Mouse (Mus musculus) left cerebral cortex, adult 18-20 months (tissue): ENCODE measurements around the gene Rhox4e. TPM values are rescaled to one million over a fixed set of nuclear protein-coding genes. Genes with fewer than 3 reads are reported as not detected.
"Not testable (repeated sequence)": the region's sequence is repeated elsewhere in the genome, so short reads cannot be mapped to it uniquely, and the experiment has no call there.

Experiments used
- DNase-seq, 2 experiments: peaks; one replicate each; pipeline ENCODE4 v3.0.0; 2021 to 2022; ENCODE audit warnings: low spot score in 2 of 2, mixed read lengths in 1 of 2
- long read RNA-seq, 2 experiments: library from polyadenylated mRNA; stranded (forward); transcript quantifications; one replicate each; pipeline ENCODE4 v2.0.0; 2021
- total RNA-seq, 2 experiments: library from RNA; stranded (reverse); gene quantifications; 2 replicates each; pipeline ENCODE4 v1.2.3; 2021

The Rhox4e gene
- total RNA-seq: not detected
- long read RNA-seq, experiment 1: 0 reads
- long read RNA-seq, experiment 2: 0 reads

DNA sequence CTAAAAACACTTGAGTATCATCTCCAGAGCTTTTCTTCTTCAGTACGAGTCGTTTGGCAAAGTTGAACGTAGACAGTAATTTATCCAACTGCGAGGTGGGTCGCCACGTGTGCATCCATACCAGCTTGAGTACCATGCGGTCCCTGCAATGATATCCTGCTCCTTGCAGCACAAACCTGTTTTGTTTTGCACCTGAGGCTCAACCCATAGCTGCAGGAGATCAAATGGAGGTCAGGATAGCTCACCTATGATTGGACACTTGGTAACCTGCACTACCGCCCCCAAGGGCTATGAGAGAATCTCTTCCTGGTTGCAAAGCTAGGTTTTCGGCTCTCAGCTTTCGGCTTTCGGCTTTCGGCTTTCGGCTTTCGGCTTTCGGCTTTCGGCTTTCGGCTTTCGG, at the start of gene Rhox4e:
Rhox4e (plus strand) TSS at position 301 of the 400 bp plus-strand sequence.
- DNase-seq: not testable (repeated sequence)

GRCm38 (mm10) chrX:37514059-37514458, 43.2 kb upstream of the Rhox4e start, which contains the start of gene Rhox4d:
Gene Rhox4d (plus strand): TSS chrX:37514359.
- not testable (repeated sequence) for DNase-seq

DNA sequence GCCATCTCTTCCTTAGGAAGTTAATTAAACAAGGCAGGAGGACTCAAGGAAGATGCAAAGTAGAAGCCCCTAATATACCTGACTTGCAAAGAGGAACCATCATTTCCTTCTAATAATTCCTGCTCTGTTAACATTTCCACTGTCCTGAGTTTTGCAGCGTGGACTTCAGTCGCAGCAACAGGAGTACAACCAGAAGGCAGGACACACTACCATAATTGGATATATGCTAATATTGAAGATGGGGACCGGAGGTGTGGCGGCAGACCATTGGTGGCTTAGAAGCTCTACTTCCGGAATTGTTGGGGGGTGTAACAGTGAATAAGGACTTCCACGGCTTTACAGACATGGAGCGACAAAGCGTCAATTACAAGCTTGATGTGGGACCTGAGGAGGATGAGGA, 27.1 kb upstream of the Rhox4e start, which contains the start of gene Rhox2e:
Rhox2e (plus strand) TSS at position 301 of the 400 bp plus-strand sequence.
- not testable (repeated sequence) for DNase-seq

GRCm38 (mm10) chrX:37541719-37542118, 15.5 kb upstream of the Rhox4e start, which contains the start of gene Rhox3e:
Gene Rhox3e (plus strand): TSS chrX:37542019.
- DNase-seq: not testable (repeated sequence)

- not testable (repeated sequence) for DNase-seq
Observed at GRCm38 (mm10) chrX:37571105-37571504, 13.9 kb downstream of the Rhox4e start, which contains the start of gene Rhox2f. Gene Rhox2f (plus strand): TSS chrX:37571405.

GRCm38 (mm10) chrX:37572638-37573037, 15.4 kb downstream of the Rhox4e start:
- DNase-seq: not testable (repeated sequence)

DNA sequence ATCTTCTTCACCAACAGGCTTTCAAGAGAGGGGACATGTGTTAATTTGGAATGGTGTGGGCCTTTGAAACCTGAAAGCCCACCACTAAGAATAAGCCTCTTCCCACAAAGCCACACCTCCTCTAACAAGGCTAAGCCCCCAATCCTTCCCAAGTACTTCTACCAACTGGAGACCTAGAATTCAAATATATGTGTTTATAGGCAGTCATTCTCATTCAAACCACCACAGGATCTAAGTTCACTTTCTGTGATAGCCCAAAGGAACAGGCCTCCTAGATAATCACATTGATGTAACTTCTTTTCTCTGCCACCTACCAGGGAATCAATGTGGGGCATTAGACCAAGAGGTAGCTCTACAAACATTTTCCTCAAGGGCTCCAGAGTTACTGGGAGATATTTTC, 23.5 kb downstream of the Rhox4e start, which contains the start of gene Rhox3f:
Rhox3f (plus strand) TSS at position 301 of the 400 bp plus-strand sequence.
- DNase-seq: not testable (repeated sequence)

- DNase-seq: not testable (repeated sequence)
Observed at GRCm38 (mm10) chrX:37607604-37608003, 50.4 kb downstream of the Rhox4e start, which contains the start of gene Rhox4f. Gene Rhox4f (minus strand): TSS chrX:37607704.

Other genes starting within 250 kb of the Rhox4e start
- not detected for gene Rhox3a2, start 177.4 kb upstream of the Rhox4e start, total RNA-seq
- not detected for gene Rhox4a2, start 166.6 kb upstream of the Rhox4e start, total RNA-seq
- gene Rhox2b, start 145.3 kb upstream of the Rhox4e start, total RNA-seq: not detected
- gene Rhox4b, start 124.9 kb upstream of the Rhox4e start, total RNA-seq: not detected
- gene Rhox2c, start 103.7 kb upstream of the Rhox4e start, total RNA-seq: not detected
- not detected for gene Rhox3c, start 98.8 kb upstream of the Rhox4e start, total RNA-seq
- gene Rhox4c, start 77.1 kb upstream of the Rhox4e start, total RNA-seq: not detected
- not detected for gene Rhox2d, start 64.0 kb upstream of the Rhox4e start, total RNA-seq
- gene Rhox4d, start 43.1 kb upstream of the Rhox4e start, total RNA-seq: not detected
- not detected for gene Rhox2e, start 27.0 kb upstream of the Rhox4e start, total RNA-seq
- not detected for gene Rhox3e, start 15.4 kb upstream of the Rhox4e start, total RNA-seq
- not detected for gene Rhox2f, start 14.0 kb downstream of the Rhox4e start, total RNA-seq
- not detected for gene Rhox3f, start 23.6 kb downstream of the Rhox4e start, total RNA-seq
- not detected for gene Rhox4f, start 50.3 kb downstream of the Rhox4e start, total RNA-seq
- gene Rhox3g, start 71.2 kb downstream of the Rhox4e start, total RNA-seq: not detected
- gene Rhox2g, start 86.1 kb downstream of the Rhox4e start, total RNA-seq: not detected
- not detected for gene Rhox4g, start 93.9 kb downstream of the Rhox4e start, total RNA-seq
- not detected for gene Rhox3h, start 111.4 kb downstream of the Rhox4e start, total RNA-seq
- gene Rhox2h, start 115.9 kb downstream of the Rhox4e start, total RNA-seq: not detected
- gene Rhox5, start 247.4 kb downstream of the Rhox4e start, total RNA-seq: not detected